Mouse (Mus musculus): ENCODE data around the gene Srsf12. TPM values are rescaled to one million over a fixed set of nuclear protein-coding genes. Genes with fewer than 3 reads are reported as not detected.

Srsf12 gene
- polyA plus RNA-seq, 1 experiment from 2014 or later = 0.31 TPM

DNA sequence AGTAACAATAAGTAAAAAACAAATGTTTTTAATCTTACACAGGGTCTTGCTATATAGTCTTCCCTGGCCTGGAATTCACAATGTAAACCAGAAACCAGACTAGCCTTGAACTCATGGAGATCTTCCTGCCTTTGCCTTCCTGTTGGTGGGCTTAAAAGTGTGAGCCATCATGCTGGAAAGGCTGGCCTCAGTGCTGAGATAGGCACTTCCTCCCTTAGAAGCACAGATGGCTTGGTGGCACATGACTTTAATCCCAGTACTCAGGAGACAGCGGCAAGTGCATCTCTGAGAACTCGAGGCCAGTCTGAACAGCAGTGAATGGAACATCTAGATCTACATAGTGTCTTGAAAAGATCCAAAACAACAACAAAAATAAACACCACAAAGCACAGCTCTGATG, 42.1 kb downstream of the Srsf12 start:
- Histone ChIP-seq H3K9ac (no peak overlapping the region), H3K4me2 (no peak overlapping the region), H3K9me3 (replicated peaks) (no peaks in the 10 kb centered on the region), H3K4me1 (replicated peaks) (peaks cover 22% of the 10 kb centered on the region), H3K36me3 (peaks cover 4% of the 10 kb centered on the region), H3K4me3 (replicated peaks) (no peak overlapping the region), H3K27me3 (no peaks in the 10 kb centered on the region), H3K27ac (no peak overlapping the region)
- DNase-seq = no peak
- ATAC-seq (ENCODE audit: low read depth) = no peak
- WGBS (ENCODE audit: insufficient replicate concordance) = 47% methylated on average over 2 of the region's 2 CpGs

DNA sequence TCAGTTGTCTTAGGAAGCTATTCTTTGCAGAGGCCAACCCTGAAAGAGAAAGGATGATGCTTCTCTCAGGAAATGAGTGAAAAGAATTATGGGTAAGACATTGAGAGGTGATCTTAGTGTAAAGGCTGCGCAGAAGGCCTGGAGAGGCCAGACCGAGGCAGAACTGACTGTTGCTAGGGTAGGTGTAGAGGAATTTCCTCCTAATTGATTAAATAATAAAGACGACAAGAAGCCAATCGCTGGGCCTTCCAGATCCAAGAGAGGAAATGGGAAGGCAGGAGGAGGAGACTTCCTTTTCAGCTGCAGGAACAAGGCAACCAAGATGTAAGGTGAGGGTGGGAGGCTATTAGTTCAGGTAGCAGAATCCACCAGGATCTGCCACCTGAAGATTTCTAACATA, 45.9 kb downstream of the Srsf12 start:
- Histone ChIP-seq H3K4me3 (replicated peaks) (no peak overlapping the region), H3K9ac (no peak overlapping the region), H3K4me1 (replicated peaks) (peaks cover 8% of the 10 kb centered on the region), H3K27ac (no peak overlapping the region), H3K4me2 (no peak overlapping the region), H3K9me3 (replicated peaks) (no peaks in the 10 kb centered on the region), H3K36me3 (no peaks in the 10 kb centered on the region), H3K27me3 (no peaks in the 10 kb centered on the region)
- DNase-seq (no peak), ATAC-seq (ENCODE audit: low read depth) (no peak)
- 72% methylated on average over 4 of the region's 4 CpGs for WGBS (ENCODE audit: insufficient replicate concordance)

DNA sequence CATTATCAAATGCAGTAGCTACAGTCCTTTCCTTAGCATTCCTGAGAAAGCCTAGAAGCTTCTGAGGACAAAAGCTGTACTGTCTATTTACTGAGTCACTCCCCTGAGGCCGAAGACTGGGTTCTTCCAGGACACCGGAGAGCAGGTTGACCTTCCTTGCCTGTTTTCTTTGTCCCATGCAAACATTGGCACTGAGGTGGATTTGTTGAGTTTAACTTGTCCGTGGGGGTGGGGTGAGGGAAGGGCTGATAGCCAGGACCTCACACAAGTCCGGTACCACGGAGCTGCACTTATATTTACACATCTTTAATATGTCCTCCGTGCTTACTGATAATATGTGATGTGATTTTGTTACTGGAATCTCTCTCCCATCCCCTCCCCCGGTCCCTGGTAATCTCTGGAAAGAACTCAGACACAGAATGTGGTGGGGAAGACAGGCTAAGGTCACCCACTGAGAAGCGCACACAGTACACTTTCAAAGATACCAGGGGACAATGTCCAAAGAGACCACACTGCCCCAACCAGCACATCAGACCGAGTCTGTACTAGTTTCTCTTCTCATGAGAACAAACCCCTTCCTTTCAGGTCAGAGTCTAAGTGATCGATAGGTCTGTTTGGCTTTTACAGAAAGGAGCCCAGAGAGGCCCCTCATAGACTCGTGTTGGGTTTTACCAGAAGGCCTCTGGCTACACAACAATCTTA, 48.6 kb downstream of the Srsf12 start:
- ATAC-seq (ENCODE audit: low read depth) (peak; percentile 61), DNase-seq (no peak)
- 64% methylated on average over 11 of the region's 11 CpGs for WGBS (ENCODE audit: insufficient replicate concordance)
- Histone ChIP-seq H3K4me1 (replicated peaks) (peaks cover 16% of the 10 kb centered on the region), H3K27ac (peak overlapping the region; percentile 63; the same call in 1 of the 2 replicates), H3K36me3 (no peaks in the 10 kb centered on the region), H3K4me2 (0 out of 2 replicates have a peak overlapping the region, but pooled peaks have one; percentile 5), H3K9me3 (replicated peaks) (no peaks in the 10 kb centered on the region), H3K27me3 (no peaks in the 10 kb centered on the region), H3K4me3 (replicated peaks) (no peak overlapping the region), H3K9ac (no peak overlapping the region)

DNA sequence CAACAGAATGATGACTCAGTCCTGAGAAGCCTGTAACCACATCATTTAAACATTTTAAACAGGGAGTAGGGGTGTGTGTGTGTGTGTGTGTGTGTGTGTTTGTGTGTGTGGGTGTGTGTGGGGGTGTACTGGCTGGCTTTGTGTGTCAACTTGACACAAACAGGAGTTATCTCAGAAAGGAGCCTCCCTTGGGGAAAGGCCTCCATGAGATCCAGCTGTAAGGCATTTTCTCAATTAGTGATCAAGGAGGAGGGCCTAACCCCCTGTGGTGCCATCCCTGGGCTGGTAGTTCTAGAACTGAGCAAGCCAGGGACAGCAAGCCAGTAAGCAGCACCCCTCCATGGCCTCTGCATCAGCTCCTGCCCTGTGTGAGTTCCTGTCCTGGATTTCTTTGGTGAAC, 51.5 kb downstream of the Srsf12 start:
- H3K27ac ChIP-seq = no peak overlapping the region

DNA sequence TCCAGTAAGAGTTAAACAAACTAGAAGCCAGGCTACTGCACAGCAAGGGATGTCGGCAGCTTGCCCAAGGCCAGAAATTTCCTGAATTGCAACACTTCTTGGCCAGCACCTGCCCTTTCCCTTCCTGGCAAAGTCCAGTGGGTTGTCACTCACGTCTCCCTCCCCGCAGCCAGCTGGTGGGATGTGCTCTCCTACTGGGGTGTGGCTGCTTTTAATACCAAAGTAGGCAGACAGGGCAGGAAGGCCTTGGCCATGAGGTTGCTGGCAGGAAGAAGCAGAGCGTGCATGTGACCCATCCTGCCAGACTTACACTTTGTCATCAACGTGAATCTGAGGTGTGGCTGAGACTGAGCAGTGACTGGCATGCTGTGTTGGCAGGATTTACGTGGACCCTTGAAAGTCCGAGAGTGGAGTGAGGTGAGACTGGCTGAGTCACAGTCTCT, 52.5 kb downstream of the Srsf12 start:
- no peak overlapping the region for H3K4me2 ChIP-seq
- no peaks in the 10 kb centered on the region for H3K9me3 ChIP-seq (replicated peaks)
- H3K9ac ChIP-seq = no peak overlapping the region
- H3K36me3 ChIP-seq = no peaks in the 10 kb centered on the region
- WGBS (ENCODE audit: insufficient replicate concordance) = 37% methylated on average over 7 of the region's 7 CpGs
- peak overlapping the region; percentile 40 for H3K27ac ChIP-seq
- peaks cover 16% of the 10 kb centered on the region for H3K4me1 ChIP-seq (replicated peaks)
- no peak overlapping the region for H3K4me3 ChIP-seq (replicated peaks)
- no peaks in the 10 kb centered on the region for H3K27me3 ChIP-seq
- DNase-seq (no peak), ATAC-seq (ENCODE audit: low read depth) (peak; percentile 77)

More for the DNA sequence above, 51.5 kb downstream of the Srsf12 start:
- no peaks in the 10 kb centered on the region for H3K9me3 ChIP-seq (replicated peaks)
- H3K4me3 ChIP-seq (replicated peaks) = no peak overlapping the region
- no peaks in the 10 kb centered on the region for H3K27me3 ChIP-seq
- no peaks in the 10 kb centered on the region for H3K36me3 ChIP-seq
- no peak overlapping the region for H3K9ac ChIP-seq
- H3K4me2 ChIP-seq = no peak overlapping the region
- H3K4me1 ChIP-seq (replicated peaks) = peaks cover 16% of the 10 kb centered on the region
- no peak for DNase-seq
- ATAC-seq (ENCODE audit: low read depth) = no peak

DNA sequence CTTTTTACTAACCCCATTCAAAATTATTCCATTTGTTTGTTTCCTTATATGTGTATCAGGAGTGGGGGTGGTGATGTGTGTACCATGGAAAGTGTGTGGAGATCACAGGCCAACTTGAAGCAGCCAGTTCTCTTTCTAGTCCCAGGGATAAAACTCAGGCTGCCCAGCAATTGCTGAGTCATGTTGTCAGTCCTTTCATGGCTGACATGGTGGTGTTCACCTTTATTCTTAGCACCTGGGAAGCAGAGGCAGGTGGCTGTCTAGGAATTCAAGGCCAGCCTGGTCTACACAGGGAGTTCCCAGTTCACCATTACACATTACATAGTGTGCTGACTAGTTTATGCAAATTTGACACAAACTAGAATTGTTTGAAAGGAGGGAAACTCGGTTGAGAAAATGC, 54.1 kb downstream of the Srsf12 start:
- no peak overlapping the region for H3K27ac ChIP-seq
- WGBS (ENCODE audit: insufficient replicate concordance) = 54% methylated on average over 1 of the region's 1 CpGs
- no peak overlapping the region for H3K4me2 ChIP-seq
- ATAC-seq (ENCODE audit: low read depth) (no peak), DNase-seq (no peak)
- H3K9me3 ChIP-seq (replicated peaks) = no peaks in the 10 kb centered on the region
- H3K4me1 ChIP-seq (replicated peaks) = peaks cover 15% of the 10 kb centered on the region
- no peaks in the 10 kb centered on the region for H3K36me3 ChIP-seq
- no peak overlapping the region for H3K9ac ChIP-seq
- H3K4me3 ChIP-seq (replicated peaks) = no peak overlapping the region
- H3K27me3 ChIP-seq = no peaks in the 10 kb centered on the region

DNA sequence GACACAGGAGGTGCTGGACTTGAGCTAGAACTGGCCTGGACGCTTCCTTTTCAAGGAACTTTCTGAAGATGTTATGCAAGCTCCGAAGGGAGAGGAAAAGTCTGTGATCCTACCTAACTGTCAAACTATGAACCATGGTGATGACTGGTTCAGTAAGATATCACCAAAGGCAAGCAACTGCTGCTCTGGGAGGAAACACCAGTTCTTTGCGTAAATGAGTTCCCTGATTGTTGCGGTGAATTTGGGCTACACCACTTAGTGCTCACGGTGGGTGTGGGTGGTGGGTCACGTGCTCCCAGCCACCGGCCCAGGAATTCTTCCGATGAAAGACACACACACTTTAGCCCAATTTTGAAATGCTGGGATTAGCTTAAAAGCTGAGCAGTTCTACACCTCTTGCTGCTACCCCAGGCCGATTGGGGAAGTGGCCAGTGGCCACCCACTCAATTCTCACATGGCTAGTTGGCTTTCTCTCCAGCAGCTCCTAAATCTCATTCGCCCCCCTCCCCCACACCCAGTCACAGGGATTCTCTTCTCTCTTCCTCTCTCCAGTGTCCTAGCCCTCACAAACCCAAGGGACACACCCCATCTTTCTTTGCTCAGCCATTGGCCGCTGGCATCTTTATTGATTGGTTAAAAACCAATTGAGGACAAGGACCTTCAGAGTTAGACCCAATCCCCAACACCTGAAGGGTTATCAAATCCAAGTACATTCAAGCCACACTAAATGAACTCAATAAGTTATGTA, 56.4 kb downstream of the Srsf12 start:
- H3K9me3 ChIP-seq (replicated peaks) = no peaks in the 10 kb centered on the region
- H3K4me1 ChIP-seq (replicated peaks) = peaks cover 9% of the 10 kb centered on the region; the same call in 1 of the 2 replicates
- no peak overlapping the region for H3K4me3 ChIP-seq (replicated peaks)
- WGBS (ENCODE audit: insufficient replicate concordance) = 54% methylated on average over 11 of the region's 11 CpGs
- H3K4me2 ChIP-seq = no peak overlapping the region
- ATAC-seq (ENCODE audit: low read depth) = no peak
- H3K36me3 ChIP-seq = no peaks in the 10 kb centered on the region
- no peak for DNase-seq
- no peak overlapping the region for H3K9ac ChIP-seq
- no peak overlapping the region for H3K27ac ChIP-seq
- H3K27me3 ChIP-seq = no peaks in the 10 kb centered on the region

DNA sequence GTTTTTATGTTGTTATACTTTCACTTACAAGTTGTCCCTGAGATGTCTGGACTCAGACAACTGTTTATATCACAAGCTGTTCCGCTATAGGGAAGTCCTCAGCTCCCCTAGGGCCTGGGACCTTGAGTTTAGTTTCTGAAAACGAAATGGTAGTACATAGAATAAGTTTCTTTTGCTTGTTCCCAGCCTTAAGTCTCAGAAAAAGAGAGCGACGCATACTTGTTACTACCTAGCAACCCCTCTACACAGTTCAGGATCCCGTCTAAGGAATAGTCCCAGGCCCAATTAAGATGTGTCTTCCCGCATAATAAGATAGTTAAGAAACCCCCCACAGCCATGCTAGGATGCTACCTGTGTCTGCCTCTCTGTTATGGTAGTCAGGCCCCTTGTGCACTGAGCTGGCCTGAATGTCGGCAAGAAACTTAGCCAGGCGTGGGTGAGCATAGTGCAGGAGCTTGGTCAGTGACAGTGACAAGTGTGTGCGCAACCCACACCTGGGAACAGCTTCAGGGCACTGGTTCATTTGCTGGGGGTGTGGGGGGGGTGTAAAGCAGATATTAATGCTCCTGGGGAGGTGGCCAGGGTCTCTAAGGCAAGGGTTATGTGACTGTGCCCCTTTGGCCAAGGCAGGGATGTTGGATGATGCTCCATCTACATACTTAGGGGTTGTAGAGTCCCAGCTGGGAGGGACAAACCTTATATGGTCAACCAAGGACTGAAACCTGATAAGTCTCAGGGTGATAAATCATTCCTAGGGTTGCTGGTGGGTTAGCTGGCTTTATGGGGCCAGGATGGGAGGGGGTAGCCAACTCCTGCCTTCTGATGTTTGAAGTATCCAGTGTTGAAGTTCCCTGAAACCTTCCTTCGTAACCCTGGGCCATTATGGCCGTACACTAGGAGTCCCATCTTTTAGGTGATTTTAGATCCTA, 61.9 kb downstream of the Srsf12 start:
- Histone ChIP-seq H3K27ac (no peak overlapping the region), H3K4me2 (no peak overlapping the region), H3K4me3 (replicated peaks) (no peak overlapping the region), H3K9ac (no peak overlapping the region), H3K9me3 (replicated peaks) (no peaks in the 10 kb centered on the region), H3K36me3 (no peaks in the 10 kb centered on the region), H3K4me1 (replicated peaks) (no peaks in the 10 kb centered on the region), H3K27me3 (no peaks in the 10 kb centered on the region)
- DNase-seq (no peak), ATAC-seq (ENCODE audit: low read depth) (no peak)
- 69% methylated on average over 11 of the region's 11 CpGs for WGBS (ENCODE audit: insufficient replicate concordance)

DNA sequence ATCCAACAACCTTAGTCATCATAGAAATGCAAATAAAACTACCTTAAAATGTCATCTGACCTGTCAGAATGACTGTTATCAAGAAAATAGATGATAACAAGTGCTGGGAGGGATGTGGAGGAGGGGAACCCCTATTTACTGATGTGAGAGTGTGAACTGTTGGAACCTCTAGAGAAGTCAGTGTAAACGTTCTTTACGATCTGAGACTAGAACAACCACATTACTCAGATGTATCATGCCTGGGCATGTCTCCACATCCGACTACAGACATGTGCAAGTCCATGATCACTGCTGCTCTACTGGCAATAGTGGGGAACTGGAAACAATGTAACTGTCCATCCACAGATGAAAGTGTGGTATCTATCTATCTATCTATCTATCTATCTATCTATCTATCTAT, 64.6 kb downstream of the Srsf12 start:
- 49% methylated on average over 3 of the region's 3 CpGs for WGBS (ENCODE audit: insufficient replicate concordance)
- Histone ChIP-seq H3K27me3 (no peaks in the 10 kb centered on the region), H3K4me3 (replicated peaks) (no peak overlapping the region), H3K4me1 (replicated peaks) (no peaks in the 10 kb centered on the region), H3K27ac (no peak overlapping the region), H3K9ac (no peak overlapping the region), H3K9me3 (replicated peaks) (no peaks in the 10 kb centered on the region), H3K4me2 (no peak overlapping the region), H3K36me3 (no peaks in the 10 kb centered on the region)
- ATAC-seq (ENCODE audit: low read depth) (no peak), DNase-seq (no peak)

DNA sequence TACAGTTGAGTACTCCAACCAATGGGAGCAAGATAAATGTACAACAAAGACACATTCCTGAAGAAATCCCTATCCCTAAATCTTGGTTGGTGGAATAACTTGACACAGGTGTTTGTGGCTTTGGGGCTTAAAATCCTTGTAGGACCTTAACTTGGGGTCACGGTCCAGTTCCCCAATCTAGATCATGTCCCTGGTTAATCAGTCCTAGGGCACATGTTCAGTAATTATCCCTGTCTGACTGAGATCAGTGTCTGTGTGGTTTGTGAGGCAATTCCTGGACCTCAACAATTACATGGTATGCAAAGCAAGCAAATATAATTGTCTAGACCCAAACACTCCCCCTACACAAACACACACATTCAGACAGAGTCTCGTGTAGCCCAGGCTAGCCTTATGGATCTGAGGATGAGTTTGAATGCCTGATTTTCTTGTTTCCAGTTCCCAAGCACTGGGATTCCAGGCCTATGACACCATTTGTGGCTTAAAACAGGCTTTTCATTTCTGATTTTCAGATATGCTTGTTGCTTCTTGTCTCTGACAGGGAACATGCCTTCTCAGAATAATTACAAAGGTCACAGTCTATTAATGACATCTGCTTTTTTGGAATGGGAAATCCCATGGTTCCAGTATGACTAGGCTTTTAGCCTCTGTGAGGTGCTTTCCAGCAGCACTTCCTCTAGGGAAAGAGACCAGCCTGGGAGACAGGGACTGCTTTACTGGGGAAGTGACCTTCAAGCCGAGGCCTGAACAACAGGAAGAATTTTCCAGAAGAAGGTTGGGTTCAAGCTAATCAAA, 73.3 kb downstream of the Srsf12 start:
- H3K27me3 ChIP-seq = no peaks in the 10 kb centered on the region
- H3K9me3 ChIP-seq (replicated peaks) = no peaks in the 10 kb centered on the region
- H3K4me1 ChIP-seq (replicated peaks) = 0 out of 2 replicates have a peak, but pooled peaks cover 3% of the 10 kb centered on the region
- no peak overlapping the region for H3K4me2 ChIP-seq
- ATAC-seq (ENCODE audit: low read depth) (no peak), DNase-seq (no peak)
- WGBS (ENCODE audit: insufficient replicate concordance) = 59% methylated on average over 3 of the region's 3 CpGs
- no peaks in the 10 kb centered on the region for H3K36me3 ChIP-seq
- H3K27ac ChIP-seq = no peak overlapping the region
- H3K4me3 ChIP-seq (replicated peaks) = no peak overlapping the region
- H3K9ac ChIP-seq = no peak overlapping the region

Measured in liver, embryonic 13.5 days (tissue).